Mouse (Mus musculus) adrenal gland, postnatal 36 days (tissue): ENCODE data around the gene Gm13539. TPM values are rescaled to one million over a fixed set of nuclear protein-coding genes. Genes with fewer than 3 reads are reported as not detected.
"Not testable (repeated sequence)": the region's sequence is repeated elsewhere in the genome, so short reads cannot be mapped to it uniquely, and the experiment has no call there.

ENCODE experiments used
- DNase-seq, 2 experiments: peaks; one replicate each; pipeline ENCODE4 v3.0.0; 2021; ENCODE audit warnings: mixed read lengths in 1 of 2
- long read RNA-seq, 2 experiments: library from polyadenylated mRNA; stranded (forward); transcript quantifications; one replicate each; pipeline ENCODE4 v2.0.0; 2021; ENCODE audit warnings: borderline sequencing depth in 2 of 2
- total RNA-seq, 2 experiments: library from RNA; stranded (reverse); gene quantifications; 2 replicates each; pipeline ENCODE4 v1.2.3; 2021

The Gm13539 gene
- not detected for total RNA-seq
- long read RNA-seq, experiment 1, result 0 reads
- long read RNA-seq, experiment 2, result 0 reads

GRCm38 (mm10) chr2:25781957-25782356, at the start of gene Gm13539:
Gene Gm13539, plus strand, starts transcription at chr2:25782257.
- no peak for DNase-seq

DNA sequence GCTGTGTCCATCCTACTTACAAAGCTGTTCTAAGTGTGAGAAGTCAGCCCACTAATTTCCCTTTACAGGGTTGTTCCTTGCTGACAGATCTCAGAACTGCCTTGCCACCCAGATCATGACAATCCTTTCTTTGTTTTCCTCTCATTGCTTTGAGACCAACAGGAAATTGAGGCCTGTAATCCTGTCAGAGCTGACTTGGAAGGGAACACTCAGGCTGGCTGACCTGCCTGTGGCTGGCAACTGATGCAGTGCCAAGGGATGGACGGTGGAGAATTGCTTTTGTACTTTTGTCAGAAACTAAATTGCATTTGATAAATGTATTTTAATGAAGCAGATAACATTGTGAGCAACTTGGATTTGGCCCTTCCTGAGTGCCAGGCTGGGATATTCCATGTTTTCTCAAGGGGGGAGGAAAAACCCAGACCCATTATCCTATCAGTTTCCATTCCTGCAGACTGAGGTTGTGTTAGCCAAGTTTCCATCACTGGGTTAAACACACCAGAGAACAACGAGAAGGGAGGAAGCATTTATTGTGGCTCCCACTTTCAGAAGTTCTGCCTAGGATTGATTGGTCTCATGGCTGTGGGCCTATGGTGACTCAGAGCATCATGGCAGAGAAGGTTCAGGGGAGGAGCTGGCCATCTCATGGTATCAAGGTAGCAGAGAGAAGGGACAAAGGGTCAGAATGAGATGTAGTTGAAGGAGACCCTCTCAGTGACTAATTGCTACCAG, 48.7 kb upstream of the Gm13539 start:
- DNase-seq, result no peak

DNA sequence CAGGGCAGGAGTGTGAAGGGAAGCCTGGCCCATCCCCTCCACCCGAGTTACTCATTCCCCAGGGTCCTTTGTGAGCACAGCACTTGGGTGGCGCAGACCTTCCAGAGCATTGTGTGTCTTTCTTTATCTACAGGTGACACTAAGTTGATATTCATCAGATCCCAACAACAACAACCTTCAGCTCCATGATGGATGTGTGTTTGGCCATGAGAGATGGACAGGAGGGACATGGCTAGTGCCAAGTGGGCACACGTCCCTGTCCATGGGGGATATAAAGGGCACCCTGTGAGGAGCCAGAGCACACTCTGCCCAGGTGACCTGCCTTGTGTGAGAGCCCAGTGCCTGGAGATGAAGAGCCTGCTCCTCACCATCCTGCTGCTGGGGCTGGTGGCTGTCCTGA, 45.3 kb upstream of the Gm13539 start, which contains the start of gene Obp2b:
Gene Obp2b (plus strand): TSS at position 301 of the 400 bp plus-strand sequence.
- not testable (repeated sequence) for DNase-seq

DNA sequence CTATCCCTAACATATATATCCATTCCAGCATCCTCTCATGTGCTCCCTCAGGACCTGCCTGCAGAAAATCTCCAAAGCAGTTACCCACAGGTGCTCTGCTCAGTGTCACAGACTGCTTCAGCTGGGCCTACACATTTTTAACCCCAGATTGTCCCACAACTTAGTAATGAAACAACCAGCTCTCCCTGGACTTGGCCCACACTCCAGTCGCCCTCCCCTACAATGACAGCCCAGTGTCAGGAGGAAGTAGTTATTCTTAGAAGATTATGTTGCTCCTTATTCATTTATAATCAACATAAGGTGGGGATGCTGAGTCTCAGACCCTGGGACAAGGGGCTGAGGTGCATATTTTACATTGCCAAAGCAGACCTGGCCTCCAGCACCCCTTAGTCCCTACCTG, 40.4 kb upstream of the Gm13539 start:
- no peak for DNase-seq

- DNase-seq, result no peak
Observed at GRCm38 (mm10) chr2:25754201-25754600, 27.9 kb upstream of the Gm13539 start.

GRCm38 (mm10) chr2:25758064-25758625, 23.9 kb upstream of the Gm13539 start:
- DNase-seq, result no peak

DNA sequence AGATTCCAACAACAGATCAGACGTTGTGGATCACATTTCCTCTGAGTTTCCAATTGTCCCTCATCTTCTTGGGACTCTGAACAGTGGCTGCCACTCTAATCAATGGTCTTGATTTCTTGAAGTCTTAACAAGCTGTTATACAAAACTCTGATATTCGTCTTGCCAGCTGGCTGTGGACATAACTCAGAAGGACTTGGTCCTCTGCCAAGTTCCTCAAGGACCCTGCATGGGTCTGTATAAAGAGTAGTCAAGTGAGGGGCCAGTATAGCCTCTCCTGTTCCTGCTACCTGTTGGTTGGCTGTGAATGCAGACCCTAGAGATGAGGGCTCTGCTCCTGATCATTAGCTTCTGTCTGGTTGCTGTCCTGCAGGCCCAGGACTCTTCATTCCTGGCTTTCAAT, 16.8 kb upstream of the Gm13539 start, which contains the start of gene Lcn3:
Gene Lcn3 (plus strand): TSS at position 301 of the 400 bp plus-strand sequence.
- no peak for DNase-seq

DNA sequence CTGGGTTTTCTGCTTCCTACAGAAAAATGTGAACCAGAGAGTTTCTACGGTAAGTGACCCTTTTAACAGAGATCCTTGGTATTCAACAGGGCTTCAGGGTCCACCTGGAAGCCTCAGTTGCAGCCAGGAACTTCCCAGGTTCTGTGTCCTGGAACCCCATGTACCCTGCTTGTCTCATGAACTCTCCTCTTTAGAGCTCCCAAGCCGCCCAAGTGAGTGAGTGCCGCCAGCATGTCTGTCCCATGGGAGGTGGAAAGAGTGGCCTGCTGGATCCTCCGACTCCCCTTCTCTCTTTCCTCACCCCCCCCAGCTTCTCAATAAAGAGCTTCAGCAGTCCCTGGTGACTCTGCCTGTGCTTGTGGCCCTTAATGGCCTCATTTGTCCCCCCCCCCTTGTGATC, 14.3 kb upstream of the Gm13539 start:
- DNase-seq, result no peak

DNA sequence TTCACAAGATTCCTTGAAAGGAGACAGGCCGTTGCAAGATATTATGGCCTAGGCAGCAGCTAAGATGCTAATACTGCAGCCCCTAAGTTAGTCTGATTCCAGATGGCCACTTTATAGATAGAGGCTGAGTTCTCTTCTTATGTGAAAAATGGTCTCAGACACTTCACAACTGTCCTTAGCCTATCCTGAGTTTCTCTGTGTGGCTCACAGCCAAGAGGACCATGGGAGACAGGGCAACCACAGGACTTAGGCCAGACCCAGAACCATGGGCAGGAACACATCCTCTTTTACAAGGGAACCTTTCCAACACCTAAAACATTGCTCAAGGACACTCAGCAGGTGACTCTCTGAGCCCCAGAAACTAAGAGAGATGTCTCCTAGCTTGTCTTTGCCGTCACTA, 8.6 kb upstream of the Gm13539 start:
- DNase-seq, result peak in 1 of 2 experiments; percentile 11

DNA sequence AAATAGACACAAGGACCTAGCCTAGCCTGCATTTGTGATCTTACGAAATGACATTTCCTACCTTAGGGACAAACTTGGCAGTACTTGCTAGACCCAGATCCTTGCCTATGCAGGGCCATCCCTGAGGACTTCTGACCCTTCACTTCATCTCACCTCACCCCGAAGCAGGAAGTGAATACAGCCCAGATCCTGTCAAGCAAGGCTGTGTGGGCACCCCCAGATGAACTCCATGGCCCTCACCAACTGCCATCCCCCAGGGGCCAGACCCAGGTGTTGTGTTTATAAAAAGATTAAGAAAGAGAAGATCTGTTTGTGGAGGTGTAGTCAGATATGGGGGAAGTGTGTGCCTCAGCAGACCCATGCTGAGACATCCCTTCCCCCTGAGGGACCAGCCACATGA, 7.4 kb upstream of the Gm13539 start:
- no peak for DNase-seq

- peak; percentile 36 to 45 for DNase-seq
Observed at GRCm38 (mm10) chr2:25775991-25776390, 6.1 kb upstream of the Gm13539 start.

- no peak for DNase-seq
Observed at GRCm38 (mm10) chr2:25776717-25777116, 5.3 kb upstream of the Gm13539 start, which contains the start of gene Lcn11. Gene Lcn11, plus strand, starts transcription at chr2:25777017.

GRCm38 (mm10) chr2:25779076-25779475, 3.0 kb upstream of the Gm13539 start:
- DNase-seq, result no peak

DNA sequence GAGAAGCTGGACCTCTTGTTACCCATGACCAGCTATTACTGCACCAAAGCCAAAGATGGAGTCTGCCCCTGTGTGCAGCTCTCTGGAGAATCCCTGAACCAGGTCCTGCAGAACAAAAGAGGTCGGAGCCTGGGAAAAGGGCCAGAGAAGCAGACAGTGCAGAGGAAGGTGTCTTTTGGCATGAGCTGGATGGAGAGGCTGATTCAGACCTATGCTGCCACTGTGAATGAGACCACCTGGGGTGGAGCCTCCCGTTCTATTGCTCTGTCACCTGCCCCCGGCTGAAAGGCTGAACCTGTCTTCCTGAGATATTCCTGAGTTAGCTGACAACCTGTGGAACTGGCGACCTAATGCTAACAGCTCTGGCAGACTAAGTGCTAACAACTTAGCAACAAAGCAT, 1.1 kb upstream of the Gm13539 start:
- DNase-seq, result no peak

DNA sequence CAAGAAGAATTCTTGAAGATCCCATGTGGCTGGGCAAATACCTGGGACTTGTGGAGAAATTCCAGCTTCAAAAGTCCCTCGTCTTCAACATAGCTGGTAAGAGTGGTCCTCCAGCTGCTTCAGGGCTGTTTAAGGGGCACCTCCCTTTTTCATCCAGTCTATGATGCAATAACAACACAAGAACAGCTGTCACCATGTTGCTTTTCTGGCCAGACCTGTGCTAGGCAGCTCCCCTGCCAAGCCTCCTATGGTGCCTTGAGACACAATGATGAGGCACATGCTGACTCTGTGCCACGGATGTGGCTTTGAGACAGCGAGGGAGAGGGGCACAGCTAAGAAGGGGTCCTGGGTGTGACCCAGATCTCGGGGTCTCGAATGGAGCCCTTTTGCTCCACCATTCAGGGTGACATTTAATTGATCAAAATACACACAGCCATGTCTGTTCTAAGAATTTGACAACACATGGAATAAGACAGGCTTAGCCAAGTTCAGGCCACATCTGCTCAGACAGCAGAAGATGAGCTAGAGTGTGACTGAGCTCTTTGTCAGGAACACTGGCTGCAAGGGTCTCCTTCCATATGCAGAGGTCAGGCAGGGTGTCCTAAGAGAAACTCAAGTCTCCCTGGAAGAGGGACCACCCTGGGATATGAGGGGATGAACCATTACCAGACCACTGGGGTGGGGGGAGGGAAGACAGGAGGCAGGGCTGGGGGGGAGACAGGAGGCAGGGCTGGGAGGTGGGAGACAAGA, 3.7 kb downstream of the Gm13539 start:
- DNase-seq, result no peak

DNA sequence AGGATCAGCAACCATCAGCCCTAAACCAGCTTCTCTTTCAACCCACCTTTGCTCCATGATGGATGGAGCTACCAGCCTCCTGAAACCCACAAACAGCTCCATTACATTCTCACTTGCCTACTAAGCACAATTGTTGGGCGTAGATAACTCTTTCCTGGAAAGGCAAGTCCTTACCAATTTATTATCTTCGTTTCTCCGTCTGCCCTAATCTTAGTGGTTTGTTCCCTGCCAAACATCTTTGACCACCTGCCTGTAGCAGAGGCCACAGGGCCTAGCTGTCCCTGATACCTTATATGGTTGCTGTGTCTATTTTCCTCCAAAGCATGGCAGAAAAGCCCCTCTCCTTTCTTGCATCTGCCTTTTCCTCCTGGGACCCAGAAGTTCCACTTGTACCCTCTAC, 7.0 kb downstream of the Gm13539 start:
- no peak for DNase-seq

DNA sequence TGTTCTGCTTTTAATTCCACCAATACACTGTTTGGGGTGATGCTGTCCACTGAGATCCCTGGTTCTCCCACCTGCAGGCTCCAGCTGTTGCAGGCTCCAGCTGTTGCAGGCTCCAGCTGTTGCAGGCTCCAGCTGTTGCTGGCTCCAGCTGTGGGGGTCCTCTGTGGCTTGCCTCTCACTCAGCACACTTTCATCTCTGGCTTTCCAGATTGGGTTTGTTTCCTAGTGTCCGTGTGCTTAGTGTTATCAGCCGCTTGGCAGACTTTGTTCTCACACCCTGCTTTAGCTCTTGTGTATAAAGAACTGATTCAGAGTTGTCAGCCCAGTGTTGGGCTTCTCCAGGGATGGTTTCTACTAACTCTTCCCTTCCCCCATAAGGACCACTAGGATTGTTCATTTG, 15.6 kb downstream of the Gm13539 start:
- no peak for DNase-seq

- DNase-seq, result no peak
Observed at GRCm38 (mm10) chr2:25798065-25798464, 16.0 kb downstream of the Gm13539 start.

- peak; percentile 15 to 22 for DNase-seq
Observed at GRCm38 (mm10) chr2:25811711-25812110, 29.7 kb downstream of the Gm13539 start.

DNA sequence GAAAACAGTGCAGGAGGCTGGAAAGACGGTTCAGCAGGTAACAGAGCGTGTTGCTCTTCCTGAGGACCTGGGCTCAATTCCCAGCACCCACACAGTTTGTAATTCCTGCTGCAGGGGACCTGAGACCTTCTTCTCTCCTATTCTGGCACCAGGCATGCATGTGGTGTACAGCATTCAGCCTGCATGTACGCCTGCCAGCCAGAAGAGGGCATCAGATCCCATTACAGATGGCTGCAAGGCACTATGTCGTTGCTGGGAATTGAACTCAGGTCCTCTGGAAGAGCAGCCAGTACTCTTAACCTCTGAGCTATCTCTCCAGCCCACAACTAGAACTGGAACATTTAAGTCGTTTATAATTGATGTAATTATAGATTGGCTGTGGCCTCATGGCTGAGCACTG, 31.3 kb downstream of the Gm13539 start:
- DNase-seq, result no peak

DNA sequence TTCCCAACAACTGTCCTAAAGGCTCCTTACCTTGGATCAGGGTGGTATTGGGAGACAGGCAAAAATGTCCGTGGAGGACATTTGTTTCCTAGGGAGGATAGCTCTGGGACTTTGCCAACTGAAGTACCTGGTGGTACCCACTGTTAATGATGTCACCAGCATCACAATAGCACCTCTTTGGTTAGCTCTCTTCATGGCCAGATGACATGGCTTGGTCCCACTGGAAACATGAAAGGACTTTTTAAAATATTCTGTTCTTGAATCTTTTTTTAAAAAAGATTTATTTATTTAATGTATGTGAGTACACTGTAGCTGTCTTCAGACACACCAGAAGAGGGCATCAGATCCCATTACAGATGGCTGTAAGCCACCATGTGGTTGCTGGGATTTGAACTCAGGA, 33.7 kb downstream of the Gm13539 start, which contains the start of gene Glt6d1:
Gene Glt6d1 (minus strand): TSS at position 101 of the 400 bp plus-strand sequence.
- not testable (repeated sequence) for DNase-seq

GRCm38 (mm10) chr2:25822806-25823205, 40.7 kb downstream of the Gm13539 start, which contains the start of gene Lcn9:
Gene Lcn9, plus strand, starts transcription at chr2:25823153.
- DNase-seq, result peak; percentile 19 to 31

DNA sequence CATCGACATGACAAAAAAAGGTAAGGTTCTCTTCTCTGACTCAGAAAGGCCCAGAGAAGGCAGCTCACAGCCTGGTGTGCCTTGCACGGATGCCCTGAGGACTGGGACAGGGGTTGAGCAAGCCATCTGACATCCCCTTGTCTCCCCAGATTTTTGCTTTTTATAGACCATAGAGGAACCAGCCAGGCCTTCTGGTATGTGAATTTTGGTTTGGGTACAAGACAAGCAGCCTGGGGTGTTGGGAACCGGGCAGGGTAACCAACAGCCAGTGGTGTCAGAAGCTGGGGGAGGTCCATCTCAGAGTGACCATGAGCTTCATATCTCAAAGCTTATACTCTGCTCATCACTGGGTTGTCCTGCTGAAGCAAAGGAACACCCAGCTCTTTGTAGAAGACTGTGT, 42.7 kb downstream of the Gm13539 start:
- DNase-seq, result no peak
